ENCODE assay signal across 8 mouse cellular contexts in the genomic region with DNA sequence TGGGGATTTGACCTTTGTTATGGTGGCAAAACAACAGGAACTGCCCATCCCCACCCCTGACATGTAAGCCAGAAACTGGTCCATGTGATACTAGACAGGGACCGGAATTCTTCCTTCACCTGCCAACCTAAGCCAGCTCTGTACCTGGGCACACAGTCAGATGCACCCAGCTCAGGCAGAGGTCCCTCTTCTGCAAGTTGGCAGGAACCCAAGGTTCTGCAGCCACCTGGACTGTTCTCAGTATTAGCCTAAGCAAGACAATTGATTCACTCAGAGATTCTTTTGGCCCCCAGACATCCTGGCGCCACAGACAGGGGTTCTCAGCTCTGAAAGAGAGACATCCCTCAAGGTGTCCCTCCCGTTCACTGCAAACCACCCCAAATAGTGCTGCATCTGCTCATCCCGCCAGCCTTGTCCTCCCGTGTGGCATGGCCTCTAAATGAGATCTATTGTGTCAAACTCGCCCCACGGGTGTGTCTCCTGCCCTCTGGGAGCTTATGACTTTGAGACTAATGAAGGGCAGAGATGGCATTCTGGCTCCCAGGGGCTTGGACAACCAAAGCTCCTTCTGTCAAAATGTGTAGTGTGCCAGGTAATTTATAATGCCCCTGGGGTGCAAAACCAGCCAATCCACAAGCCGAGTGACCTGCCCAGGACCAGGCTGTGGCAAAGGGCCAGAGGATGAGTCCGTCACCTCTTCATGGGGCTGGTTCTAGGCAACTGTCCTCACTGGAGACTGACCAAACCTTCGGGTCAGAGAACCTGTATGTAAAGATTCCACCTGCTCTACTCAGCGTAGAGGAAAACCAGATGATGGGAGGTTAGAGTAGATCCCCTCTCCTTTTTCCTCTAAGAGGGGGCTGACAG. TPM values are rescaled to one million over a fixed set of nuclear protein-coding genes. Genes with fewer than 3 reads are reported as not detected.
DNase-seq lines count a peak whose midpoint lies in the region; ATAC-seq and TF ChIP-seq lines count a peak whose summit lies in the region.
"Had no signal": no experiment of that assay in that cellular context is flagged by ENCODE, and none has a peak within 500 bp of the region (broad histone marks: within the 10 kb centered on the region; RNA-seq: fewer than 3 reads in every experiment).

No protein-coding gene starts in this region.

- H3K4me1 ChIP-seq in hindbrain, embryonic 13.5 days (replicated peaks): peaks cover 65% of the 10 kb centered on the region
- 0 out of 2 replicates have a peak, but pooled peaks cover 2% of the 10 kb centered on the region for H3K4me1 ChIP-seq in hindbrain, embryonic 11.5 days (replicated peaks; ENCODE audit: control insufficient read depth, insufficient read depth, low read length)
- H3K4me1 ChIP-seq in neural tube, embryonic 12.5 days: peaks cover 38% of the 10 kb centered on the region
- peaks cover 63% of the 10 kb centered on the region for H3K4me1 ChIP-seq in neural tube, embryonic 15.5 days
- peaks cover 52% of the 10 kb centered on the region for H3K4me1 ChIP-seq in small intestine, adult 2 months (ENCODE audit: control insufficient read depth, insufficient read depth, insufficient read length, low read length)

- no peak for ATAC-seq in hindbrain, embryonic 13.5 days (ENCODE audit: low FRiP score)
- ATAC-seq in hindbrain, embryonic 11.5 days (ENCODE audit: low FRiP score): no peak
- ATAC-seq in neural tube, embryonic 12.5 days (ENCODE audit: low FRiP score, low read depth): no peak
- ATAC-seq in neural tube, embryonic 15.5 days (ENCODE audit: low FRiP score): no peak
- ATAC-seq: forebrain, embryonic 14.5 days had no signal

- no peaks in the 10 kb centered on the region for H3K9me3 ChIP-seq in hindbrain, embryonic 13.5 days
- H3K9me3 ChIP-seq in hindbrain, embryonic 11.5 days (ENCODE audit: control insufficient read depth, low read length): no peaks in the 10 kb centered on the region
- H3K9me3 ChIP-seq in neural tube, embryonic 12.5 days: no peaks in the 10 kb centered on the region
- no peaks in the 10 kb centered on the region for H3K9me3 ChIP-seq in neural tube, embryonic 15.5 days (replicated peaks)

- no peak for TF ChIP-seq POLR2A in small intestine, adult 2 months (IDR thresholded peaks at IDR 0.05; ENCODE audit: low read depth, low read length)

- H3K27me3 ChIP-seq in hindbrain, embryonic 13.5 days: peaks cover 5% of the 10 kb centered on the region
- H3K27me3 ChIP-seq in hindbrain, embryonic 11.5 days (ENCODE audit: control insufficient read depth, insufficient read depth, low read length): peaks cover 2% of the 10 kb centered on the region; the same call in 1 of the 2 replicates
- H3K27me3 ChIP-seq in neural tube, embryonic 12.5 days (replicated peaks): no peaks in the 10 kb centered on the region
- no peaks in the 10 kb centered on the region for H3K27me3 ChIP-seq in neural tube, embryonic 15.5 days (replicated peaks)
- no peaks in the 10 kb centered on the region for H3K27me3 ChIP-seq in small intestine, adult 2 months (ENCODE audit: control insufficient read depth, insufficient read depth, low read length)

- no peak overlapping the region for H3K4me2 ChIP-seq in hindbrain, embryonic 13.5 days
- H3K4me2 ChIP-seq in hindbrain, embryonic 11.5 days (replicated peaks; ENCODE audit: low read depth, low read length): no peak overlapping the region
- no peak overlapping the region for H3K4me2 ChIP-seq in neural tube, embryonic 12.5 days (replicated peaks)
- H3K4me2 ChIP-seq in neural tube, embryonic 15.5 days: no peak overlapping the region

- H3K27ac ChIP-seq in hindbrain, embryonic 13.5 days: peak overlapping the region; percentile 30; the same call in 1 of the 2 replicates
- H3K27ac ChIP-seq in hindbrain, embryonic 11.5 days (ENCODE audit: low read depth, low read length): no peak overlapping the region
- H3K27ac ChIP-seq in neural tube, embryonic 12.5 days: no peak overlapping the region
- no peak overlapping the region for H3K27ac ChIP-seq in neural tube, embryonic 15.5 days (replicated peaks)
- H3K27ac ChIP-seq in small intestine, adult 2 months (ENCODE audit: insufficient read depth, low read depth, low read length): peak overlapping the region; percentile 24

- 0 out of 2 replicates have a peak overlapping the region, but pooled peaks have one; percentile 19 for H3K9ac ChIP-seq in hindbrain, embryonic 13.5 days
- no peak overlapping the region for H3K9ac ChIP-seq in hindbrain, embryonic 11.5 days (ENCODE audit: low read depth, low read length)
- H3K9ac ChIP-seq in neural tube, embryonic 12.5 days: peak overlapping the region; percentile 5; the same call in 1 of the 2 replicates
- no peak overlapping the region; the same call in 1 of the 2 replicates for H3K9ac ChIP-seq in neural tube, embryonic 15.5 days (replicated peaks)

- TF ChIP-seq CTCF in small intestine, adult 2 months (IDR thresholded peaks at IDR 0.05; ENCODE audit: extremely low read depth, insufficient read length, insufficient replicate concordance, low read depth, low read length): no peak

- DNase-seq in hindbrain, embryonic 11.5 days (ENCODE audit: low spot score): no peak
- DNase-seq in cerebellum, postnatal 25 days: peak; percentile 88 to 93
- no peak for DNase-seq in thymus, adult 18-20 months

- H3K36me3 ChIP-seq in hindbrain, embryonic 13.5 days: no peaks in the 10 kb centered on the region
- no peaks in the 10 kb centered on the region for H3K36me3 ChIP-seq in hindbrain, embryonic 11.5 days (ENCODE audit: control insufficient read depth, insufficient read depth, low read length)
- no peaks in the 10 kb centered on the region for H3K36me3 ChIP-seq in neural tube, embryonic 12.5 days
- no peaks in the 10 kb centered on the region for H3K36me3 ChIP-seq in neural tube, embryonic 15.5 days
- H3K36me3 ChIP-seq in small intestine, adult 2 months (ENCODE audit: control insufficient read depth, insufficient read depth, low read length): no peaks in the 10 kb centered on the region

- 64% methylated on average over 11 of the region's 11 CpGs for WGBS in hindbrain, embryonic 13.5 days
- 83% methylated on average over 11 of the region's 11 CpGs for WGBS in hindbrain, embryonic 11.5 days
- 70% methylated on average over 11 of the region's 11 CpGs for WGBS in neural tube, embryonic 12.5 days
- 55% methylated on average over 11 of the region's 11 CpGs for WGBS in neural tube, embryonic 15.5 days
- 36% methylated on average over 11 of the region's 11 CpGs for WGBS in small intestine, adult 2 months

- no peak overlapping the region for H3K4me3 ChIP-seq in hindbrain, embryonic 13.5 days
- H3K4me3 ChIP-seq in hindbrain, embryonic 11.5 days (ENCODE audit: low read depth, low read length): no peak overlapping the region
- H3K4me3 ChIP-seq in neural tube, embryonic 12.5 days: no peak overlapping the region
- H3K4me3 ChIP-seq in neural tube, embryonic 15.5 days (replicated peaks): no peak overlapping the region
- H3K4me3 ChIP-seq in small intestine, adult 2 months (ENCODE audit: low read depth, low read length): no peak overlapping the region

RNA-seq across cellular contexts. Expression of a gene that starts 14.3 kb away (rescaled TPM):
- polyA plus RNA-seq in hindbrain, embryonic 13.5 days (2015; fragmentation: Nextera tagmentation; extraction: Ambion mirVana): 0.13 and 0.25 TPM in 2 replicates
- polyA plus RNA-seq in hindbrain, embryonic 11.5 days (2014; fragmentation: Nextera tagmentation; extraction: Ambion mirVana): 0.27 and 0.37 TPM in 2 replicates
- 0.29 and 0.32 TPM in 2 replicates for polyA plus RNA-seq in neural tube, embryonic 12.5 days (2016; fragmentation: Nextera tagmentation; extraction: Ambion mirVana)
- polyA plus RNA-seq in neural tube, embryonic 15.5 days (2015; fragmentation: Nextera tagmentation; extraction: Ambion mirVana): 0.24 and 0.57 TPM in 2 replicates
- not detected in 2 replicates for polyA plus RNA-seq in small intestine, adult 2 months (2012; rRNA removed)

RNA-seq across cellular contexts. Expression of a gene that starts 15.9 kb away (rescaled TPM):
- polyA plus RNA-seq in hindbrain, embryonic 13.5 days (2015; fragmentation: Nextera tagmentation; extraction: Ambion mirVana): 25.0 and 26.0 TPM in 2 replicates
- 24.1 and 28.9 TPM in 2 replicates for polyA plus RNA-seq in hindbrain, embryonic 11.5 days (2014; fragmentation: Nextera tagmentation; extraction: Ambion mirVana)
- polyA plus RNA-seq in neural tube, embryonic 12.5 days (2016; fragmentation: Nextera tagmentation; extraction: Ambion mirVana): 36.0 and 41.6 TPM in 2 replicates
- 34.8 and 45.9 TPM in 2 replicates for polyA plus RNA-seq in neural tube, embryonic 15.5 days (2015; fragmentation: Nextera tagmentation; extraction: Ambion mirVana)
- 165 and 295 TPM in 2 replicates for polyA plus RNA-seq in small intestine, adult 2 months (2012; rRNA removed)

RNA-seq across cellular contexts. Expression of a gene that starts 27.7 kb away (rescaled TPM):
- polyA plus RNA-seq in hindbrain, embryonic 13.5 days (2015; fragmentation: Nextera tagmentation; extraction: Ambion mirVana): 313 and 316 TPM in 2 replicates
- polyA plus RNA-seq in hindbrain, embryonic 11.5 days (2014; fragmentation: Nextera tagmentation; extraction: Ambion mirVana): 960 and 984 TPM in 2 replicates
- polyA plus RNA-seq in neural tube, embryonic 12.5 days (2016; fragmentation: Nextera tagmentation; extraction: Ambion mirVana): 774 and 775 TPM in 2 replicates
- 161 and 243 TPM in 2 replicates for polyA plus RNA-seq in neural tube, embryonic 15.5 days (2015; fragmentation: Nextera tagmentation; extraction: Ambion mirVana)
- 2.4 and 5.9 TPM in 2 replicates for polyA plus RNA-seq in small intestine, adult 2 months (2012; rRNA removed)

RNA-seq across cellular contexts. Expression of a gene that starts 32.7 kb away (rescaled TPM):
- polyA plus RNA-seq in hindbrain, embryonic 13.5 days (2015; fragmentation: Nextera tagmentation; extraction: Ambion mirVana): 1.0 and 1.1 TPM in 2 replicates
- polyA plus RNA-seq in hindbrain, embryonic 11.5 days (2014; fragmentation: Nextera tagmentation; extraction: Ambion mirVana): 0.20 and 0.42 TPM in 2 replicates
- 0.50 and 0.96 TPM in 2 replicates for polyA plus RNA-seq in neural tube, embryonic 12.5 days (2016; fragmentation: Nextera tagmentation; extraction: Ambion mirVana)
- 1.4 and 1.5 TPM in 2 replicates for polyA plus RNA-seq in neural tube, embryonic 15.5 days (2015; fragmentation: Nextera tagmentation; extraction: Ambion mirVana)
- 2.2 and 2.9 TPM in 2 replicates for polyA plus RNA-seq in small intestine, adult 2 months (2012; rRNA removed)

Comparison
In these comparisons a context has a peak if more than half of its experiments do, and no peak if none do; other contexts are left out.
1. H3K27ac ChIP-seq: peak in hindbrain, embryonic 13.5 days (single experiment) and small intestine, adult 2 months (single experiment); none in hindbrain, embryonic 11.5 days (single experiment), neural tube, embryonic 12.5 days (single experiment) and neural tube, embryonic 15.5 days (single experiment).
2. H3K9ac ChIP-seq: peak in hindbrain, embryonic 13.5 days (single experiment) and neural tube, embryonic 12.5 days (single experiment); none in hindbrain, embryonic 11.5 days (single experiment) and neural tube, embryonic 15.5 days (single experiment).
3. DNase-seq: peak in cerebellum, postnatal 25 days (2 of 2); none in hindbrain, embryonic 11.5 days (single experiment) and thymus, adult 18-20 months (0 of 2).
4. RNA of a gene that starts 27.7 kb away (polyA plus RNA-seq): 960 to 984 TPM in hindbrain, embryonic 11.5 days, 774 to 775 TPM in neural tube, embryonic 12.5 days, 313 to 316 TPM in hindbrain, embryonic 13.5 days and 161 to 243 TPM in neural tube, embryonic 15.5 days; 2.4 to 5.9 TPM in small intestine, adult 2 months; every median in the first group is over 10 times any median in the second.